Mouse (Mus musculus) kidney, adult 2 months (tissue): ENCODE measurements around the gene Il21. TPM values are rescaled to one million over a fixed set of nuclear protein-coding genes. Genes with fewer than 3 reads are reported as not detected.

Source experiments
- DNase-seq: peaks from one replicate; pipeline ENCODE4 v3.0.0; 2021
- H3K27ac ChIP-seq: fragments of 200-500 bp; 2 replicates; pipeline ENCODE4 v1.5.1; 2012; ENCODE audit warnings: low read depth, low read length, control low read depth, inconsistent platforms; ENCODE audit not compliant: insufficient read depth
- H3K27me3 ChIP-seq: fragments of 200-500 bp; replicated peaks from 2 replicates; pipeline ENCODE4 v1.6.1; 2012; ENCODE audit warnings: mild to moderate bottlenecking, moderate library complexity, low read length, inconsistent platforms; ENCODE audit not compliant: control insufficient read depth, insufficient read depth
- H3K36me3 ChIP-seq: fragments of 200-500 bp; 2 replicates; pipeline ENCODE4 v1.6.1; 2012; ENCODE audit warnings: mild to moderate bottlenecking, moderate library complexity, low read length, inconsistent platforms; ENCODE audit not compliant: control insufficient read depth, insufficient read depth
- H3K4me1 ChIP-seq: fragments of 200-500 bp; 2 replicates; pipeline ENCODE4 v1.6.1; 2011; ENCODE audit warnings: low read length; ENCODE audit not compliant: control insufficient read depth, insufficient read depth
- H3K4me3 ChIP-seq: fragments of 200-500 bp; 2 replicates; pipeline ENCODE4 v1.5.1; 2011; ENCODE audit warnings: mild to moderate bottlenecking, low read depth, low read length, control low read depth; ENCODE audit not compliant: insufficient read depth
- CTCF ChIP-seq: fragments of 200-500 bp; conservative IDR thresholded peaks from 2 replicates; pipeline ENCODE4 v1.5.1; 2011; ENCODE audit warnings: low read depth, mild to moderate bottlenecking, control low read depth, low read length, moderate library complexity, mixed read lengths; ENCODE audit not compliant: insufficient read depth, insufficient read length
- POLR2A ChIP-seq: fragments of 200-500 bp; IDR thresholded peaks from one replicate; pipeline ENCODE4 v1.6.1; 2011; ENCODE audit warnings: low read depth, low read length, control low read depth
- whole genome bisulfite sequencing: fragments of 180-500 bp; shearing (Covaris S2); methylation state at CpG from one replicate; pipeline ENCODE4 v1.1.7; 2018; 5-methylcytosine and 5-hydroxymethylcytosine counted together
- polyA plus RNA-seq: library from polyadenylated mRNA; depleted of rRNA; stranded (reverse); fragments of >200 nt; gene quantifications from 2 replicates; pipeline ENCODE4 v1.2.3, GENCODE M21; 2012; rRNA removed

Gene Il21
- polyA plus RNA-seq, 1 experiment: not detected

GRCm38 (mm10) chr3:37174711-37175572, 57.5 kb downstream of the Il21 start:
- TF ChIP-seq CTCF (no peak), POLR2A (no peak)
- Histone ChIP-seq H3K27me3 (no peaks in the 10 kb centered on the region), H3K27ac (no peak overlapping the region), H3K4me3 (no peak overlapping the region), H3K36me3 (no peaks in the 10 kb centered on the region), H3K4me1 (no peaks in the 10 kb centered on the region)
- DNase-seq: no peak
- WGBS: 60% methylated on average over 10 of the region's 10 CpGs

GRCm38 (mm10) chr3:37173285-37173684, 59.2 kb downstream of the Il21 start:
- H3K4me1 ChIP-seq: no peaks in the 10 kb centered on the region
- H3K27ac ChIP-seq: no peak overlapping the region
- no peak overlapping the region for H3K4me3 ChIP-seq
- 85% methylated on average over 8 of the region's 8 CpGs for WGBS
- H3K27me3 ChIP-seq: no peaks in the 10 kb centered on the region
- DNase-seq: no peak
- H3K36me3 ChIP-seq: no peaks in the 10 kb centered on the region
- TF ChIP-seq POLR2A (no peak), CTCF (no peak)

Other genes with a start within 250 kb of the Il21 start
- not detected in 2 replicates for gene Adad1, start 169.1 kb downstream of the Il21 start, polyA plus RNA-seq
- 0.17 TPM in 1 of 2 replicates, not detected in the other for gene Il2, start 106.7 kb downstream of the Il21 start, polyA plus RNA-seq
- 1.2 and 1.5 TPM in 2 replicates for gene Bbs12, start 79.9 kb upstream of the Il21 start, polyA plus RNA-seq
- gene Cetn4, start 80.1 kb upstream of the Il21 start, polyA plus RNA-seq: 2.0 and 4.6 TPM in 2 replicates
- gene Fgf2, start 115.7 kb upstream of the Il21 start, polyA plus RNA-seq: 0.78 and 0.79 TPM in 2 replicates
- gene Spata5, start 187.3 kb upstream of the Il21 start, polyA plus RNA-seq: 2.0 and 2.7 TPM in 2 replicates
- 26.0 and 32.4 TPM in 2 replicates for gene Nudt6, start 187.6 kb upstream of the Il21 start, polyA plus RNA-seq